Mouse (Mus musculus): Measurements from ENCODE around the gene Ctbp2. TPM values are rescaled to one million over a fixed set of nuclear protein-coding genes. Genes with fewer than 3 reads are reported as not detected.

Ctbp2 gene
- polyA plus RNA-seq, 1 experiment from 2014 or later = 82.8 TPM

DNA sequence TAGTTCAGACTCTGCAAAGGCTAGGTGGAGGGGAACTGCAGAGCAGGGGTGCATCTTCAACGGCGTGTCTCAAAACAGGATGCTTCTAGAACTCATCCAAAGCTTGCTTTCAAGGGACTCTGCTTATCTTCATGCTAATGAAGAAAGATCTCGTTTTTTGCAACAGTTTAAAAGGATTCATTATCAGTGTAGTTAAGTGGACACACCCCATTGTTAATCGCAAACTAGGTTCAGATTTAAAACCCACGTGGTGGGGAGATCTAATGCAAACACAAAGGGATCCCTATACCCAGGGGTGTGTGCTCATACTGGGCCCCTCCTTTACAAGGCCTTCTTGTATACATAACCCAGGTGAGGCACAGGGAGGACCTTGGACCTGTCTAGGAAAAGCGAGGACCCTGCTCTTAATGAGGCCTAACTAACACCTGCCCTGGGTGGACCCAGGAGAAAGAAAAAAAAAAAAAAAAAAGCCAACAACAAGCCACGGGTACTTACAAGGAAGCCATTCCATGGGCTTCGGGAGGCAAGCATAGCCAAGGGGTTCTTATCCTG lies 94.6 kb downstream of the Ctbp2 start:
- in situ Hi-C loops (cut with MboI; ENCODE audit: low pct_unique_long_range_greater_than_20kb) = loop anchor here (10.0 kb wide), 2 partner anchors 285 to 545 kb away; no protein-coding TSS in a partner anchor
- CTCF ChIA-PET = interaction anchor here (0.9 kb wide), 1 partner anchor 91 kb away, joined by 3 read pairs; no protein-coding TSS in a partner anchor
- DNase-seq (ENCODE audit: low read depth, low spot score) (no peak), ATAC-seq (no peak)
- POLR2A ChIA-PET = no interaction called here
- H3K27me3 ChIP-seq = no peaks in the 10 kb centered on the region
- TF ChIP-seq CTCF (IDR thresholded peaks at IDR 0.05) = no peak

- H3K27me3 ChIP-seq = no peaks in the 10 kb centered on the region
- in situ Hi-C loops (cut with MboI; ENCODE audit: low pct_unique_long_range_greater_than_20kb) = loop anchor here (10.0 kb wide), 1 partner anchor 286 kb away; no protein-coding TSS in a partner anchor
- POLR2A ChIA-PET = no interaction called here
- CTCF ChIA-PET = interaction anchor here (0.9 to 1.8 kb wide), 2 partner anchors 92 to 541 kb away, joined by 3 read pairs; no protein-coding TSS in a partner anchor
- ATAC-seq = no peak
- no peak for DNase-seq (ENCODE audit: low read depth, low spot score)
- no peak for TF ChIP-seq CTCF (IDR thresholded peaks at IDR 0.05)
These were observed 95.2 kb downstream of the Ctbp2 start for GRCm38 (mm10) chr7:133029004-133029403.

- DNase-seq (ENCODE audit: low read depth, low spot score) (no peak), ATAC-seq (no peak)
- CTCF ChIA-PET = interaction anchor here (1.5 to 1.8 kb wide), 2 partner anchors 38 to 542 kb away, joined by 3 read pairs; no protein-coding TSS in a partner anchor
- POLR2A ChIA-PET = no interaction called here
- in situ Hi-C loops (cut with MboI; ENCODE audit: low pct_unique_long_range_greater_than_20kb) = loop anchor here (10.0 kb wide), 1 partner anchor 287 kb away; no protein-coding TSS in a partner anchor
- H3K27me3 ChIP-seq = no peaks in the 10 kb centered on the region
- TF ChIP-seq CTCF (IDR thresholded peaks at IDR 0.05) = no peak
These were observed 96.2 kb downstream of the Ctbp2 start for GRCm38 (mm10) chr7:133027930-133028329.

- in situ Hi-C loops (cut with MboI; ENCODE audit: low pct_unique_long_range_greater_than_20kb) = loop anchor here (10.0 kb wide), 1 partner anchor 290 kb away; no protein-coding TSS in a partner anchor
- ChIA-PET CTCF (interaction anchor here (1.0 to 1.2 kb wide), 2 partner anchors 12 to 17 kb away, joined by 3 read pairs; no protein-coding TSS in a partner anchor), POLR2A (no interaction called here)
- DNase-seq (ENCODE audit: low read depth, low spot score) = no peak
- no peak for ATAC-seq
- no peak for TF ChIP-seq CTCF (IDR thresholded peaks at IDR 0.05)
- H3K27me3 ChIP-seq = no peaks in the 10 kb centered on the region
These were observed 99.5 kb downstream of the Ctbp2 start for GRCm38 (mm10) chr7:133024694-133025093.

DNA sequence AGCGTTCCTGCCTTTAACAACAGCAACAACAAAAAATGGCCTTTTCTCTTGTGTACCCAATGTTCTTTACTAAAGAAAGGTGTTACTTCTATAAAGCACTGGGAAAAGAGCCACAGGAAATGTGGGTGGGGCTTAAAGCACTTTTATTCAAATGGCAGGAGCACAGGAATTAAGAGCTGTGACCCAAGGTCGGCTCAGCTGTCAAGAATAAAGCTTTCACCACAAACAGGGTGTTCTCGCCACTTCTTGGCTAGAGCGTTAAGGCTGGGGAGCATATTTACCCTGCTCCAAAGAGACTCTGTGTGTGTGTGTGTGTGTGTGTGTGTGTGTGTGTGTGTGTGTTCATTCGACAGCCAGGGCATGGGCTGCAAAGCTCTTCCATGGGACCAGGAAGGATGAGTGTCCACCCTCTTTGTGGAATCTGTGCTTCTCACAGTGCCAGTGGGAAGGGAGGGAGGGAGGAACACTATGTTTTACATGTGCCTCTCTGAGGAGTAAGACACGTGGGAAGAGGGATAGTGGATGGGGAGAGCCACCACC lies 104.6 kb downstream of the Ctbp2 start:
- in situ Hi-C loops (cut with MboI; ENCODE audit: low pct_unique_long_range_greater_than_20kb) = loop anchor here (10.0 kb wide), 1 partner anchor 295 kb away; no protein-coding TSS in a partner anchor
- POLR2A ChIA-PET = interaction anchor here (0.8 kb wide), 1 partner anchor 17 kb away, joined by 3 read pairs; no protein-coding TSS in a partner anchor
- no peaks in the 10 kb centered on the region for H3K27me3 ChIP-seq
- no peak for DNase-seq (ENCODE audit: low read depth, low spot score)
- TF ChIP-seq CTCF (IDR thresholded peaks at IDR 0.05) = no peak
- CTCF ChIA-PET = no interaction called here
- no peak for ATAC-seq

- ChIA-PET CTCF (no interaction called here), POLR2A (no interaction called here)
- DNase-seq (ENCODE audit: low read depth, low spot score) (no peak), ATAC-seq (no peak)
- H3K27me3 ChIP-seq = no peaks in the 10 kb centered on the region
- TF ChIP-seq CTCF (IDR thresholded peaks at IDR 0.05) = no peak
- in situ Hi-C loops (cut with MboI; ENCODE audit: low pct_unique_long_range_greater_than_20kb) = no loop called here
These were observed 105.2 kb downstream of the Ctbp2 start for GRCm38 (mm10) chr7:133018961-133019360.

DNA sequence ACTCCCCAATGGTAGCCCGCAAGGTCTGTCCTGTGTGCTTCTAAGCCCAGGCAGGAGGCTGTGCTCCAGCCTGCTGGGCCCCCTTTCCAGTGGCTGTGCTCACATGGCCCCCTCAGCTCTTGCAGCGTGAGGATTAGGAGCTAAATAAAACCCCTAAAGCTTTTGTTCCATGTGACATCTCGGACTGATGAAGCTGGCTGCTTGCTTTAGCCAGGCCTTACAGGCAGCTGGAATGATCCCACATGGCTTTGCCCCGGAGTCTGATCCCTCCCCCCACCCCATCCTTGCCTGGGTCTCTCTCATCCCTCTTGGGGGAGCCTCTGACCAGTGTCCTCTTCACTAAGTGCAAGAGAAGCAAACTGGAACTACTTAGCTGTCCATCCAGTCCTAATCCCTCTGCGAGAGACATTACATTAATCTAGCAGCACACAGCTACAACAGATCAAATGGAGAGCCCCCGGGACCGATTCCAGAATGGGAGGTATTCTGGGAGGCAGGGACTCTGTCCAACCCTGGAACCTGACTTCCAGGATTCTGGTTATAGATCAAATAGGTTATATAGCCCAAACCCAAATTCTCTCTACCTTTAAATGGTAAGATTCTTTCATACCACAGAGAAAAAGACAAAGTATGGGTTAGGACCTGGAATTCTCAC lies 108.6 kb downstream of the Ctbp2 start:
- TF ChIP-seq CTCF (IDR thresholded peaks at IDR 0.05) = no peak
- in situ Hi-C loops (cut with MboI; ENCODE audit: low pct_unique_long_range_greater_than_20kb) = no loop called here
- no peak for DNase-seq (ENCODE audit: low read depth, low spot score)
- no peak for ATAC-seq
- no peaks in the 10 kb centered on the region for H3K27me3 ChIP-seq
- POLR2A ChIA-PET = interaction anchor here (0.5 kb wide), 1 partner anchor 73 kb away, joined by 5 read pairs; no protein-coding TSS in a partner anchor
- CTCF ChIA-PET = interaction anchor here (1.6 kb wide), 1 partner anchor 17 kb away, joined by 5 read pairs; no protein-coding TSS in a partner anchor

DNA sequence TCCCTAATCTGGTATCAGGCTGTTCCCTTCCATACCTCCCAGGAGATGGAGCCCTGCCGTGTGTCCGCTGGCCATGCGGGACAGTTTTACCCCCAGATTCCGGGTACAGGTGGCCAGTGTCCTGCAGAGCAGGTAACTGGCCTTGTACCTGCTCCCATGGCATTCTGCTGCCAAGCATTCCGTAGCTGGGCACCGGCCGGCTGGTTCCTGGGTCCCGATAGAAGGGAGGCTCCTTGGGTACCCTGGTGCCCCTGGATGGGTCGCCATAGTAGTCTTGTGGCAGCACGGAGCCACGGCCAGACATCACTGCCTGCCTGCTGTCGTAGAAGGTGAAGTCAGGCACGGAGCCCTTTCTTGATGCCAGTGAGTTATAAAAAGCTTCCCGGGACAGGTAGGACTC lies 109.5 kb downstream of the Ctbp2 start:
- ChIA-PET POLR2A (interaction anchor here (0.6 kb wide), 1 partner anchor 58 kb away, joined by 3 read pairs; no protein-coding TSS in a partner anchor), CTCF (no interaction called here)
- no peak for ATAC-seq
- no peak for DNase-seq (ENCODE audit: low read depth, low spot score)
- in situ Hi-C loops (cut with MboI; ENCODE audit: low pct_unique_long_range_greater_than_20kb) = no loop called here
- no peak for TF ChIP-seq CTCF (IDR thresholded peaks at IDR 0.05)
- no peaks in the 10 kb centered on the region for H3K27me3 ChIP-seq

GRCm38 (mm10) chr7:133013923-133014322 lies 110.2 kb downstream of the Ctbp2 start:
- CTCF ChIA-PET = no interaction called here

DNA sequence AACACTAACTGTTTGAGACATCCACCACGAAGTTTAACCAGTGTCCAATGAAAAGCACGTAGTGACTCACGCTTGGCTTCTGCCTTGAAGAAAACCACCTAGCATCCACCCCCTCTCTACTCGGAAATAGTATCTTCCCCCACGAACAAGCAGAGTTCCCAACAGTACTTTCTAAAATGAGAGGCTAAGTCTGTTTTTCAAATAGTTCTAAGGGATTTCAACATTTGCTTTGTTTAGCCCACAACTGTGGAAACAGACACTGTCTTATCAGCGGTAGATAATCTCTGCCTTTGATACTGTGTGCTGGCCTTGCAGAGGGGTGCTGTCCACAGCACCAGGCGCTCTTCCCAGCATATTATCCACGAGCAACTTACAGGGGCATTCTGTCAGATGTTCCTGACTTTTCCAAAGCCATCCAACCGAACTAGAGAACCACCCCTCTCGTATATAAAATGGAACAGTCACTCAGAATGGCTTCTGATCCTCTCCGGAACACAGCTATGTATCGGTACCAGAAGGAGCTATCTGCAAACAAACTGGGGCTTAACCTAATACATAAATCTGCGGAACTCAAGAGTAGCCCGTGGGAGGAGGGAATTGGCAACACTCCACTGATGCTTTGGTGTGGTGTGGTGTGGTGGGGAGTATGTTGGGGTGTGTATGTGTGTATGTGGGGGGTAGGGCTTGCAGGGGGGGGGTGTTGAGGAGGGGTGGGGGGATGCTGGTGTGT lies 111.4 kb downstream of the Ctbp2 start:
- no peaks in the 10 kb centered on the region for H3K27me3 ChIP-seq
- DNase-seq (ENCODE audit: low read depth, low spot score) (no peak), ATAC-seq (peak; percentile 41)
- TF ChIP-seq CTCF (IDR thresholded peaks at IDR 0.05) = no peak
- in situ Hi-C loops (cut with MboI; ENCODE audit: low pct_unique_long_range_greater_than_20kb) = no loop called here
- ChIA-PET CTCF (no interaction called here), POLR2A (no interaction called here)

More at GRCm38 (mm10) chr7:133013923-133014322, 110.2 kb downstream of the Ctbp2 start:
- DNase-seq (ENCODE audit: low read depth, low spot score) (no peak), ATAC-seq (no peak)
- POLR2A ChIA-PET = interaction anchor here (0.5 kb wide), 2 partner anchors 191 to 460 kb away, joined by 3 to 4 read pairs; no protein-coding TSS in a partner anchor
- TF ChIP-seq CTCF (IDR thresholded peaks at IDR 0.05) = no peak
- in situ Hi-C loops (cut with MboI; ENCODE audit: low pct_unique_long_range_greater_than_20kb) = no loop called here
- no peaks in the 10 kb centered on the region for H3K27me3 ChIP-seq

All from Patski (cell line).